Mouse (Mus musculus) brain, embryonic 14.5 days (tissue): ENCODE data around the gene Emc4. TPM values are rescaled to one million over a fixed set of nuclear protein-coding genes. Genes with fewer than 3 reads are reported as not detected.

Experiments
- DNase-seq: peaks from one replicate; pipeline ENCODE4 v3.0.0-alpha.2; 2011; ENCODE audit warnings: low read depth
- CTCF ChIP-seq: fragments of 200-500 bp; IDR thresholded peaks from 2 replicates; pipeline ENCODE4 v1.5.1; 2012; ENCODE audit warnings: inconsistent platforms, mild to moderate bottlenecking, moderate library complexity, borderline replicate concordance; ENCODE audit not compliant: insufficient read depth, insufficient read length; ENCODE audit errors: extremely low read depth
- POLR2A ChIP-seq: fragments of 200-500 bp; IDR thresholded peaks from 2 replicates; pipeline ENCODE4 v1.6.1; 2012; ENCODE audit warnings: mild to moderate bottlenecking, inconsistent platforms, borderline replicate concordance; ENCODE audit not compliant: poor library complexity, insufficient read depth, insufficient read length, severe bottlenecking; ENCODE audit errors: extremely low read depth
- polyA plus RNA-seq: library from polyadenylated mRNA; depleted of rRNA; stranded (reverse); fragments of >200 nt; gene quantifications from 2 replicates; pipeline ENCODE4 v1.2.3, GENCODE M21; 2012; rRNA removed

Emc4 gene
- polyA plus RNA-seq = 103 and 105 TPM in 2 replicates

GRCm38 (mm10) chr2:112367726-112368673 lies at the start of gene Emc4:
Gene Emc4, minus strand, starts transcription at chr2:112368027.
- TF ChIP-seq POLR2A = peak; percentile 29; the same call in 1 of the 2 replicates
- TF ChIP-seq CTCF = no peak
- DNase-seq = peak; percentile 98

- no peak for DNase-seq
- no peak for TF ChIP-seq POLR2A
- TF ChIP-seq CTCF = no peak
Measured at GRCm38 (mm10) chr2:112407030-112407429, 39.2 kb upstream of the Emc4 start.

GRCm38 (mm10) chr2:112396649-112397048 lies 28.8 kb upstream of the Emc4 start:
- TF ChIP-seq CTCF (no peak), POLR2A (no peak)
- no peak for DNase-seq

DNA sequence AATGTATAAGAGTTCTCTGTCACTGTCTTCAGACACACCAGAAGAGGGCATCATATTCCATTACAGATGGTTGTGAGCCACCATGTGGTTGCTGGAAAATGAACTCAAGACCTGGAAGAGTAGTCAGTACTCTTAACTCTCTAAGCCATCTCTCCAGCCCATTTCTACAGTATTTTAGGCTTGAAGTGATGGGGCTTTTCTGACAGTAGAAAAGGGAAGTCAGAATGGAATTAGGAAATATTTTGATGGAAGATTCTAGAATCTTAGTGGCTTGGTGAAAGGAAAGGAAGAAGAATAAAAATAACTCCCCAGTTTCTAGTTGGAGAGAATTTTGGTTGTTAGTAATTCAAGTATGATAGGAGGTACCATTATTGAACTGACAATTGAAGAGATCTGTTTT lies 26.1 kb upstream of the Emc4 start:
- TF ChIP-seq POLR2A = no peak
- no peak for TF ChIP-seq CTCF
- DNase-seq = no peak

DNA sequence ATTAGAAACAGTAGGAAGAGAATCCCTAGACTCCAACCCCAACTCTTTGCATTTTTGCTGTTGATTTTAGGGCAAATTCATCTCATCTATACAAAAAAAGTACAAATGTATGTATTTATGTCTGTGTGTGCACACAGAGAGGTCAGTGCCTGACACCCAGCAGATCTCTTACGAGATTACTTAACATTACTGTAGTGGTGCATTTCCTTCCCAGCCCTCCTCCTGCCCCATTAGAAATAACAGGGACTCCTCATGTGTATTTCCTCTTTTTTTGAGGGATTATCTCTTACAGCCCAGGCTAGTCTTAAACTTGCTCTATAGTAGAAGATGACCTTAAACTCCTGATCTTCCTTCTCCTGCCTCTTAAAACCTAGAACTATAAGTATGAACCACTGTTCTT lies 24.9 kb upstream of the Emc4 start:
- no peak for DNase-seq
- TF ChIP-seq POLR2A (no peak), CTCF (no peak)

GRCm38 (mm10) chr2:112391346-112392000 lies 23.6 kb upstream of the Emc4 start:
- TF ChIP-seq POLR2A (no peak), CTCF (no peak)
- no peak for DNase-seq

DNA sequence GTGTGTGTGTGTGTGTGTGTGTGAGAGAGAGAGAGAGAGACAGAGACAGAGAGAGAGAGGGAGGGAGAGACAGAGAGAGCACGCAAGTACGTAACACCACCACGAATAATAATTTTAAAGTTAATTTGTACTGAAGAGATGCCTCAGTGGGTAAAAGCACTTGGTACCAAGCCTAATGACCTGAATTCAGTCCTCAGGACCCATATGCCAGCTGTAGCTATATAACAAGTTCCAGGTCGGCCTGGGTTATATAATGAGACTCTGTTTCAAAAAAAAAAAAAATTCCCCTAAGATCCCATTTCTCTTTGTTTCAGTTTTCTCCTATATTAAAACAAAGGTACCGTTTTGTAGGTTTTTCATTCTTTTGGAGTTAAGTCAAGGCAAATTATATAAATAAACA lies 23.0 kb upstream of the Emc4 start:
- TF ChIP-seq CTCF (no peak), POLR2A (no peak)
- DNase-seq = no peak

DNA sequence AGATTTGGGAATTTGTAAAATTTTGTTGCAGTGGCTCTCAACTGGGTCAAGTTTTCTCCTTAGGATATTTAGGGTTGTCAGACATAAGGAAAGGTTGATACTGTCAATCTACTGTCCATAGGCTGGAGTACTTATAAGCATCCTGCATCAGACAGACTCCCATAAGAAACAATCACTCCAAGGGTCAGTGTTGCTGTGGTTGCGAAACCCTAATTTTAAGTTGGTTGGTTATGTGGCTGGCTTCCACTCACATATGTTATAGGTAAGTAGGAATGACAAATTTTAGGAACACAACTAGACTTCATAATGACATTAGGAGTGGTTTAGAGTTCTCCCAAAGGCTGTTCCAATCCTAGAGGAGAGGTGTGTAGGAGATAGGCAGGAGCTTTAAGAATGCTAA lies 13.4 kb upstream of the Emc4 start:
- no peak for TF ChIP-seq CTCF
- no peak for TF ChIP-seq POLR2A
- no peak for DNase-seq

GRCm38 (mm10) chr2:112380131-112380530 lies 12.3 kb upstream of the Emc4 start:
- TF ChIP-seq POLR2A (no peak), CTCF (no peak)
- DNase-seq = no peak

GRCm38 (mm10) chr2:112378973-112379898 lies 11.4 kb upstream of the Emc4 start, which contains the start of gene Katnbl1:
Gene Katnbl1, plus strand, starts transcription at chr2:112379211.
- peak; percentile 96 for DNase-seq
- TF ChIP-seq CTCF = peak; percentile 82
- peak; percentile 69 for TF ChIP-seq POLR2A
